Mouse (Mus musculus): ENCODE data around the gene Stat6. TPM values are rescaled to one million over a fixed set of nuclear protein-coding genes. Genes with fewer than 3 reads are reported as not detected.

Gene Stat6
- polyA plus RNA-seq, 1 experiment from 2014 or later: 27.0 TPM

GRCm38 (mm10) chr10:127622057-127622392 is 20.8 kb upstream of the Stat6 start:
- peak; percentile 77 for TF ChIP-seq CTCF (IDR thresholded peaks at IDR 0.05; ENCODE audit: low read depth)
- H3K9ac ChIP-seq (ENCODE audit: low read depth, low read length): peak overlapping the region; percentile 58; the same call in 1 of the 2 replicates
- peak overlapping the region; percentile 53 for H3K4me3 ChIP-seq (replicated peaks; ENCODE audit: low read depth, low read length)
- no peaks in the 10 kb centered on the region for H3K27me3 ChIP-seq (ENCODE audit: insufficient read depth, low read length)
- WGBS: 1% methylated on average over 13 of the region's 13 CpGs
- peak overlapping the region; percentile 95 for H3K4me2 ChIP-seq (ENCODE audit: low read length)
- H3K36me3 ChIP-seq (ENCODE audit: insufficient read depth, low read length): no peaks in the 10 kb centered on the region
- ATAC-seq (replicated peaks; ENCODE audit: low FRiP score, low read depth) (peak; percentile 47), DNase-seq (ENCODE audit: low spot score) (peak; percentile 94)
- no peaks in the 10 kb centered on the region for H3K9me3 ChIP-seq (replicated peaks; ENCODE audit: low read length)
- H3K27ac ChIP-seq: peak overlapping the region; percentile 95
- H3K4me1 ChIP-seq (replicated peaks; ENCODE audit: insufficient read depth, low read length): peaks cover 12% of the 10 kb centered on the region; the same call in 1 of the 2 replicates

GRCm38 (mm10) chr10:127622661-127623060 is 20.1 kb upstream of the Stat6 start:
- H3K9me3 ChIP-seq (replicated peaks; ENCODE audit: low read length): no peaks in the 10 kb centered on the region
- peaks cover 12% of the 10 kb centered on the region; the same call in 1 of the 2 replicates for H3K4me1 ChIP-seq (replicated peaks; ENCODE audit: insufficient read depth, low read length)
- no peaks in the 10 kb centered on the region for H3K36me3 ChIP-seq (ENCODE audit: insufficient read depth, low read length)
- H3K9ac ChIP-seq (ENCODE audit: low read depth, low read length): no peak overlapping the region
- no peak for TF ChIP-seq CTCF (IDR thresholded peaks at IDR 0.05; ENCODE audit: low read depth)
- no peaks in the 10 kb centered on the region for H3K27me3 ChIP-seq (ENCODE audit: insufficient read depth, low read length)
- no peak for ATAC-seq (replicated peaks; ENCODE audit: low FRiP score, low read depth)
- no peak overlapping the region for H3K4me2 ChIP-seq (ENCODE audit: low read length)
- H3K4me3 ChIP-seq (replicated peaks; ENCODE audit: low read depth, low read length): no peak overlapping the region
- 68% methylated on average over 4 of the region's 4 CpGs for WGBS
- 0 out of 2 replicates have a peak overlapping the region, but pooled peaks have one; percentile 95 for H3K27ac ChIP-seq
- no peak for DNase-seq (ENCODE audit: low spot score)

GRCm38 (mm10) chr10:127623439-127624216 is 19.2 kb upstream of the Stat6 start:
- peaks cover 5% of the 10 kb centered on the region; the same call in 1 of the 2 replicates for H3K4me1 ChIP-seq (replicated peaks; ENCODE audit: insufficient read depth, low read length)
- no peaks in the 10 kb centered on the region for H3K9me3 ChIP-seq (replicated peaks; ENCODE audit: low read length)
- ATAC-seq (replicated peaks; ENCODE audit: low FRiP score, low read depth): no peak
- WGBS: 95% methylated on average over 6 of the region's 6 CpGs
- H3K4me2 ChIP-seq (ENCODE audit: low read length): no peak overlapping the region
- peak; percentile 40 for TF ChIP-seq CTCF (IDR thresholded peaks at IDR 0.05; ENCODE audit: low read depth)
- H3K36me3 ChIP-seq (ENCODE audit: insufficient read depth, low read length): no peaks in the 10 kb centered on the region
- no peak for DNase-seq (ENCODE audit: low spot score)
- no peak overlapping the region for H3K27ac ChIP-seq
- H3K9ac ChIP-seq (ENCODE audit: low read depth, low read length): no peak overlapping the region
- no peak overlapping the region for H3K4me3 ChIP-seq (replicated peaks; ENCODE audit: low read depth, low read length)
- H3K27me3 ChIP-seq (ENCODE audit: insufficient read depth, low read length): no peaks in the 10 kb centered on the region

GRCm38 (mm10) chr10:127626433-127626832 is 16.4 kb upstream of the Stat6 start:
- Histone ChIP-seq H3K4me2 (ENCODE audit: low read length) (no peak overlapping the region), H3K9me3 (replicated peaks; ENCODE audit: low read length) (no peaks in the 10 kb centered on the region), H3K36me3 (ENCODE audit: insufficient read depth, low read length) (no peaks in the 10 kb centered on the region), H3K9ac (ENCODE audit: low read depth, low read length) (no peak overlapping the region), H3K27ac (no peak overlapping the region), H3K27me3 (ENCODE audit: insufficient read depth, low read length) (no peaks in the 10 kb centered on the region), H3K4me1 (replicated peaks; ENCODE audit: insufficient read depth, low read length) (no peaks in the 10 kb centered on the region), H3K4me3 (replicated peaks; ENCODE audit: low read depth, low read length) (no peak overlapping the region)
- DNase-seq (ENCODE audit: low spot score): no peak
- WGBS: 92% methylated on average over 3 of the region's 3 CpGs
- no peak for ATAC-seq (replicated peaks; ENCODE audit: low FRiP score, low read depth)
- TF ChIP-seq CTCF (IDR thresholded peaks at IDR 0.05; ENCODE audit: low read depth): peak; percentile 40; the same call in 1 of the 2 replicates

GRCm38 (mm10) chr10:127631261-127632214 is 11.2 kb upstream of the Stat6 start:
- no peak overlapping the region for H3K9ac ChIP-seq (ENCODE audit: low read depth, low read length)
- H3K4me3 ChIP-seq (replicated peaks; ENCODE audit: low read depth, low read length): no peak overlapping the region
- WGBS: 63% methylated on average over 10 of the region's 10 CpGs
- H3K27me3 ChIP-seq (ENCODE audit: insufficient read depth, low read length): no peaks in the 10 kb centered on the region
- H3K4me1 ChIP-seq (replicated peaks; ENCODE audit: insufficient read depth, low read length): no peaks in the 10 kb centered on the region
- ATAC-seq (replicated peaks; ENCODE audit: low FRiP score, low read depth) (0 out of 2 replicates have a peak, but pooled peaks have one; percentile 33), DNase-seq (ENCODE audit: low spot score) (no peak)
- no peak overlapping the region for H3K4me2 ChIP-seq (ENCODE audit: low read length)
- TF ChIP-seq CTCF (IDR thresholded peaks at IDR 0.05; ENCODE audit: low read depth): no peak
- no peaks in the 10 kb centered on the region for H3K9me3 ChIP-seq (replicated peaks; ENCODE audit: low read length)
- no peaks in the 10 kb centered on the region for H3K36me3 ChIP-seq (ENCODE audit: insufficient read depth, low read length)
- no peak overlapping the region for H3K27ac ChIP-seq

GRCm38 (mm10) chr10:127632668-127633271 is 10.0 kb upstream of the Stat6 start:
- TF ChIP-seq CTCF (IDR thresholded peaks at IDR 0.05; ENCODE audit: low read depth): no peak
- no peak overlapping the region for H3K4me3 ChIP-seq (replicated peaks; ENCODE audit: low read depth, low read length)
- no peaks in the 10 kb centered on the region for H3K27me3 ChIP-seq (ENCODE audit: insufficient read depth, low read length)
- no peak overlapping the region for H3K9ac ChIP-seq (ENCODE audit: low read depth, low read length)
- H3K4me1 ChIP-seq (replicated peaks; ENCODE audit: insufficient read depth, low read length): no peaks in the 10 kb centered on the region
- WGBS: 37% methylated on average over 7 of the region's 7 CpGs
- no peaks in the 10 kb centered on the region for H3K9me3 ChIP-seq (replicated peaks; ENCODE audit: low read length)
- DNase-seq (ENCODE audit: low spot score): peak; percentile 45
- H3K36me3 ChIP-seq (ENCODE audit: insufficient read depth, low read length): no peaks in the 10 kb centered on the region
- no peak overlapping the region for H3K27ac ChIP-seq
- no peak overlapping the region for H3K4me2 ChIP-seq (ENCODE audit: low read length)
- no peak for ATAC-seq (replicated peaks; ENCODE audit: low FRiP score, low read depth)

Data from kidney, postnatal 0 days (tissue).